Mouse (Mus musculus) heart, adult 2 months (tissue): ENCODE data around the gene Mnat1. TPM values are rescaled to one million over a fixed set of nuclear protein-coding genes. Genes with fewer than 3 reads are reported as not detected.

Source experiments
- DNase-seq, 2 experiments: peaks; one replicate each; pipeline ENCODE4 v3.0.0; 2021
- H3K27ac ChIP-seq: fragments of 200-600 bp; 2 replicates; pipeline ENCODE4 v1.8.1; 2022
- H3K27me3 ChIP-seq: fragments of 200-500 bp; 2 replicates; pipeline ENCODE4 v1.6.1; 2012; ENCODE audit warnings: mild to moderate bottlenecking, low read length, inconsistent platforms, mixed read lengths; ENCODE audit not compliant: control insufficient read depth, insufficient read depth
- H3K36me3 ChIP-seq: fragments of 200-500 bp; 2 replicates; pipeline ENCODE4 v1.6.1; 2012; ENCODE audit warnings: low read length, inconsistent platforms; ENCODE audit not compliant: control insufficient read depth, insufficient read depth
- H3K4me1 ChIP-seq: fragments of 200-500 bp; 2 replicates; pipeline ENCODE4 v1.6.1; 2011; ENCODE audit warnings: low read length; ENCODE audit not compliant: control insufficient read depth, insufficient read depth
- H3K4me3 ChIP-seq: fragments of 200-600 bp; 2 replicates; pipeline ENCODE4 v1.8.1; 2022
- H3K79me2 ChIP-seq: fragments of 200-500 bp; replicated peaks from 2 replicates; pipeline ENCODE4 v1.6.1; 2012; ENCODE audit warnings: mild to moderate bottlenecking, inconsistent platforms, low read length, moderate library complexity, mixed read lengths; ENCODE audit not compliant: control insufficient read depth, insufficient read depth
- H3K9ac ChIP-seq: fragments of 200-500 bp; 2 replicates; pipeline ENCODE4 v1.6.1; 2012; ENCODE audit warnings: low read depth, mild to moderate bottlenecking, control low read depth, inconsistent platforms, low read length, mixed read lengths
- CTCF ChIP-seq: fragments of 200-600 bp; IDR thresholded peaks from 2 replicates; pipeline ENCODE4 v1.8.1; 2022; ENCODE audit warnings: antibody characterized with exemption, mild to moderate bottlenecking, moderate library complexity
- EP300 ChIP-seq: fragments of 200-500 bp; IDR thresholded peaks from 2 replicates; pipeline ENCODE4 v1.6.1; 2011; ENCODE audit warnings: low read depth, low read length, control low read depth; ENCODE audit not compliant: insufficient read depth
- POLR2A ChIP-seq: fragments of 200-500 bp; IDR thresholded peaks from 2 replicates; pipeline ENCODE4 v1.6.1; 2011; ENCODE audit warnings: mild to moderate bottlenecking, low read depth, low read length, control low read depth; ENCODE audit not compliant: insufficient read depth
- WGBS: fragments of 180-500 bp; shearing (Covaris S2); methylation state at CpG from one replicate; pipeline ENCODE4 v1.1.7; 2018; 5-methylcytosine and 5-hydroxymethylcytosine counted together
- intact Hi-C: fragments of 180-260 bp; cut with DNase I; formaldehyde crosslinking; loops from one replicate; pipeline ENCODE4 v1.15.1; 2025
- polyA plus RNA-seq: library from polyadenylated mRNA; depleted of rRNA; stranded (reverse); fragments of >200 nt; gene quantifications from 2 replicates; pipeline ENCODE4 v1.2.3, GENCODE M21; 2012
- total RNA-seq, 2 experiments: library from RNA; stranded (reverse); gene quantifications; 2 replicates each; pipeline ENCODE4 v1.2.3; 2021

The Mnat1 gene
- total and polyA plus RNA-seq, 3 experiments, result 5.6 to 16.8 (median 16.3) TPM

GRCm38 (mm10) chr12:73288626-73289025 lies 165.1 kb downstream of the Mnat1 start:
- no peak for DNase-seq
- no peak for TF ChIP-seq EP300
- TF ChIP-seq CTCF, result no peak
- TF ChIP-seq POLR2A, result no peak
- H3K9ac ChIP-seq, result no peak overlapping the region
- H3K27ac ChIP-seq, result no peak overlapping the region
- 73% methylated on average over 3 of the region's 3 CpGs for WGBS
- H3K4me1 ChIP-seq, result peaks cover 8% of the 10 kb centered on the region
- intact Hi-C loops, result loop anchor here (5.0 kb wide), 5 partner anchors 54 to 241 kb away; partner anchors contain the start of gene Six4
- no peaks in the 10 kb centered on the region for H3K27me3 ChIP-seq
- H3K36me3 ChIP-seq, result peaks cover 3% of the 10 kb centered on the region; the same call in 1 of the 2 replicates
- no peaks in the 10 kb centered on the region for H3K79me2 ChIP-seq
- H3K4me3 ChIP-seq, result no peak overlapping the region

DNA sequence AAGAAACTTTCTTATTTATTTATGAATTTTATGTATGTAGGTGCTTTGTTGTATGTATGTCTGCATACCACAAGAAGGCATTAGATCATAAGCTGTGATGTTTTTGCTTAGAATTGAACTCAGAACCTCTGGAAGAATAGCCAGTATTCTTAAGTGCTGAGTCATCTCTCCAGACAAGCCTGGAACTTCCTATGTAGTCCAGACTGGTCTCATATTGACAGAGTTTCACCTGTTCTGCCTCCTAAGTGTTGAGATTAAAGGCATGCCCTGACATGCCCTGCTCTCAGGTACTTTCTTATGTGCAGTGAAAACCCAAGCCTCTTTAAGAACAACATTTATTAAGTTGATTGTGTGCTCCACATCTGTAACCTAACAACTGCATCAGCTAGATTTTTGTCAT lies 171.4 kb downstream of the Mnat1 start:
- Histone ChIP-seq H3K9ac (no peak overlapping the region), H3K4me1 (no peaks in the 10 kb centered on the region), H3K36me3 (no peaks in the 10 kb centered on the region; the same call in 1 of the 2 replicates), H3K27ac (no peak overlapping the region), H3K4me3 (no peak overlapping the region), H3K79me2 (no peaks in the 10 kb centered on the region), H3K27me3 (no peaks in the 10 kb centered on the region)
- intact Hi-C loops, result no loop called here
- no peak for TF ChIP-seq POLR2A
- TF ChIP-seq EP300, result no peak
- no peak for TF ChIP-seq CTCF
- no peak for DNase-seq

- TF ChIP-seq CTCF (no peak), EP300 (no peak), POLR2A (no peak)
- 80% methylated on average over 11 of the region's 11 CpGs for WGBS
- no peak for DNase-seq
Observed at GRCm38 (mm10) chr12:73295505-73296140, 172.1 kb downstream of the Mnat1 start.

GRCm38 (mm10) chr12:73298621-73299020 lies 175.1 kb downstream of the Mnat1 start:
- no peaks in the 10 kb centered on the region for H3K79me2 ChIP-seq
- H3K27ac ChIP-seq, result no peak overlapping the region
- intact Hi-C loops, result no loop called here
- no peaks in the 10 kb centered on the region for H3K4me1 ChIP-seq
- H3K4me3 ChIP-seq, result no peak overlapping the region
- H3K36me3 ChIP-seq, result no peaks in the 10 kb centered on the region; the same call in 1 of the 2 replicates
- H3K9ac ChIP-seq, result no peak overlapping the region
- 91% methylated on average over 5 of the region's 5 CpGs for WGBS
- no peaks in the 10 kb centered on the region for H3K27me3 ChIP-seq
- DNase-seq, result no peak
- TF ChIP-seq CTCF (no peak), POLR2A (no peak), EP300 (no peak)

More at GRCm38 (mm10) chr12:73295505-73296140, 172.1 kb downstream of the Mnat1 start:
- H3K79me2 ChIP-seq, result no peaks in the 10 kb centered on the region
- no peaks in the 10 kb centered on the region for H3K4me1 ChIP-seq
- H3K27me3 ChIP-seq, result no peaks in the 10 kb centered on the region
- H3K9ac ChIP-seq, result no peak overlapping the region
- intact Hi-C loops, result no loop called here
- no peak overlapping the region for H3K4me3 ChIP-seq
- H3K27ac ChIP-seq, result no peak overlapping the region
- no peaks in the 10 kb centered on the region; the same call in 1 of the 2 replicates for H3K36me3 ChIP-seq

DNA sequence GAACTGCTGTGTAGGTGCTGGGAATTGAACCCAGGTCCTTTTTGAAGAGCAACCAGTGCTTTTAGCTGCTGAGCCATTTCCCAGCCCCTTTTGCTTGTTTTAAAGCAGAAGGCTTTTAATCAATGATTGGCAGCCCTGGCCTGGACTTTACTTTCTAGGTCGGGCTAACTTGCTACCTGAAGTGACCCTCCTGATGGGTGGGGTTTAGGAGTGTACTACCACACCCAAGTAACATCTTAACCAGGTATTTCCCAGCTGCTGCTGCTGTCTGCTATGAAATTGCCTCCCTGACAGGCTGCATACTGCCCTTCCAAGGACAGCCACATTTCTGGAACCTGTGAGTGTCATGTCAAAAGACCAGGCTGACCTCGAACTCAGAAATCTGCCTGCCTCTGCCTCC lies 177.0 kb downstream of the Mnat1 start:
- Histone ChIP-seq H3K4me3 (no peak overlapping the region), H3K27ac (peak overlapping the region; percentile 4; the same call in 1 of the 2 replicates), H3K4me1 (no peaks in the 10 kb centered on the region), H3K79me2 (no peaks in the 10 kb centered on the region), H3K27me3 (no peaks in the 10 kb centered on the region), H3K36me3 (no peaks in the 10 kb centered on the region), H3K9ac (no peak overlapping the region)
- WGBS, result 88% methylated on average over 2 of the region's 2 CpGs
- intact Hi-C loops, result no loop called here
- no peak for DNase-seq
- TF ChIP-seq POLR2A (no peak), CTCF (no peak), EP300 (no peak)

- no peak overlapping the region for H3K4me3 ChIP-seq
- no peaks in the 10 kb centered on the region for H3K79me2 ChIP-seq
- no peak for DNase-seq
- no peak for TF ChIP-seq CTCF
- TF ChIP-seq EP300, result no peak
- TF ChIP-seq POLR2A, result no peak
- H3K9ac ChIP-seq, result no peak overlapping the region
- no peaks in the 10 kb centered on the region for H3K4me1 ChIP-seq
- H3K27me3 ChIP-seq, result no peaks in the 10 kb centered on the region
- intact Hi-C loops, result no loop called here
- H3K27ac ChIP-seq, result no peak overlapping the region
- H3K36me3 ChIP-seq, result no peaks in the 10 kb centered on the region
- WGBS, result 74% methylated on average over 4 of the region's 4 CpGs
Observed at GRCm38 (mm10) chr12:73304636-73305035, 181.1 kb downstream of the Mnat1 start.

DNA sequence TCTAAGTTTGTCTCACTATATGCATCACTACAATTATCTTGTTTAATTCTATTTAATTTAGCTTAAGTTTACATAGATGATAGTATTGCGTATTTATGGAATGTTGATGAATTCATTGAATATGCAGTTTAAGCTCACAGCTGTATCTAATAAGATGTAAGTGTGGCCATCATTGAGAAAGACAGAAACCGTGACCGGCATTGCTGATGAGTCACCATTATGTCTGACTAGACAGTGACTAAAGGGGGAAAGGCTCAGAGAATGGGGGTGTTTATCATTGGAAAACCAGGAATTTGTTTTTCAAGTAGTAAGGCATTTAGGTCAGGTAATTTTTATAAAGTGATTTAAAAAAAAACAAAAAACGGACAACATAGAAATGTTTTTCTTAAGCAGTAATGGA lies 184.2 kb downstream of the Mnat1 start:
- intact Hi-C loops, result no loop called here
- Histone ChIP-seq H3K27ac (no peak overlapping the region), H3K79me2 (no peaks in the 10 kb centered on the region), H3K4me3 (no peak overlapping the region), H3K9ac (no peak overlapping the region), H3K27me3 (no peaks in the 10 kb centered on the region), H3K4me1 (no peaks in the 10 kb centered on the region), H3K36me3 (no peaks in the 10 kb centered on the region)
- 94% methylated on average over 4 of the region's 4 CpGs for WGBS
- no peak for TF ChIP-seq POLR2A
- no peak for TF ChIP-seq EP300
- no peak for TF ChIP-seq CTCF
- DNase-seq, result no peak
